Mouse (Mus musculus) kidney, postnatal 10 days (tissue): ENCODE results near the gene Spata25.

ENCODE experiments used
- DNase-seq: peaks from one replicate; pipeline ENCODE4 v3.0.0; 2021; ENCODE audit warnings: mixed read lengths

The Spata25 gene

DNA sequence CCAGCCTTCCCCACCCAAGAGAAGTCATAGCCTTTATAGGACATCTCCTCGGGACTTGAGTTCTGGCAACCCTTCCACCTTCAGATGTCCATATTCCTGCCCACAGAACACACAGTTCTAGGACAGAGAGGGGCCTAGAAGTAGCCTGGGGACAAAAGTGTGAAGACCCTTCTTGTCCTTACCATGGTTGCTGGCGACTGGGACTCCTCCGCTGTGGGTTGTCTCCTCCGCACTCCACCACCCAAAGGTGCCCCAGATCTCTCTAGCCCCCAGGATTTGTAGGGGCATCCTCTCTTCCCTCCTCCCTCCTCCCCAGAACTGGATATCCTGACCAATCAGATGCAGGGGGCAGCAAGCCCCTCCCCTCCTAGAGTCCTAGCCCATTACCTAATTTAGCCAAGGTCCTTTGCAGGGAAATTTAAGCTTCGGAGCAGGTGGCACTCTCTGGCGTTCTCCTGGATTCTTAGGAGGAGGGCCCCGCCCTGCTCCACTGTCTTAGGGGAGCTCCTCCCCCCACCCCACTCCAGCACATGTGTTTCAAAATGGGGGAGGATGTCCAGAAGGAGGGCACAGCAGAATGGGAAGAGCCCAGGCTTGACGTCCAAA, 48.8 kb downstream of the Spata25 start, which contains the start of gene Tnnc2:
Gene Tnnc2 (minus strand): TSS at position 487 of the 606 bp plus-strand sequence.
- DNase-seq = no peak

GRCm38 (mm10) chr2:164778809-164779208, 49.5 kb downstream of the Spata25 start:
- no peak for DNase-seq

DNA sequence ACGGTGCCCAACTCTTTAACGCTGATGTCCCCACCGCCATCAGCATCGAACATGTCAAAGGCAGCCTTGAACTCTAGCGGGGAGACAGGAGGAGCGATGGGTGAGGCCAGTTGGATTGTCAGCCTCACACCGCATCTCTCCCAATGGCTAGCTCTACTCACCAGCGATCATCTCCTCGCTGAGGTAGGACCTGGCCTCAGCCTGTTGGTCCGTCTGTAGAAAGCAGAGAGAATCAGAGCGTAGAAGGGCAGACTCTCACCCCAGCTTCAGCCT, 50.4 kb downstream of the Spata25 start:
- no peak for DNase-seq

- no peak for DNase-seq
These were observed 50.9 kb downstream of the Spata25 start for GRCm38 (mm10) chr2:164777246-164778014.

- DNase-seq = no peak
These were observed 51.5 kb downstream of the Spata25 start for GRCm38 (mm10) chr2:164776801-164777200.
